Mouse (Mus musculus): ENCODE measurements around the gene Fntb.

The Fntb gene

GRCm38 (mm10) chr12:76920398-76920797, 155.0 kb downstream of the Fntb start:
- no peak for DNase-seq (ENCODE audit: low read depth, low spot score)

GRCm38 (mm10) chr12:76920990-76921389, 155.6 kb downstream of the Fntb start:
- DNase-seq (ENCODE audit: low read depth, low spot score), result peak; percentile 38

- no peak for DNase-seq (ENCODE audit: low read depth, low spot score)
Observed at GRCm38 (mm10) chr12:76923118-76923517, 157.7 kb downstream of the Fntb start.

- peak; percentile 92 for DNase-seq (ENCODE audit: low read depth, low spot score)
Observed at GRCm38 (mm10) chr12:76924904-76925604, 159.7 kb downstream of the Fntb start.

GRCm38 (mm10) chr12:76926338-76926945, 161.1 kb downstream of the Fntb start:
- peak; percentile 37 for DNase-seq (ENCODE audit: low read depth, low spot score)

- DNase-seq (ENCODE audit: low read depth, low spot score), result no peak
Observed at GRCm38 (mm10) chr12:76927012-76927411, 161.6 kb downstream of the Fntb start.

GRCm38 (mm10) chr12:76927539-76927938, 162.2 kb downstream of the Fntb start:
- DNase-seq (ENCODE audit: low read depth, low spot score), result no peak

GRCm38 (mm10) chr12:76930177-76930576, 164.8 kb downstream of the Fntb start:
- DNase-seq (ENCODE audit: low read depth, low spot score), result no peak

- DNase-seq (ENCODE audit: low read depth, low spot score), result peak; percentile 92
Observed at GRCm38 (mm10) chr12:76931739-76932687, 166.6 kb downstream of the Fntb start.

- DNase-seq (ENCODE audit: low read depth, low spot score), result peak; percentile 51
Observed at GRCm38 (mm10) chr12:76932688-76933060, 167.3 kb downstream of the Fntb start.

- DNase-seq (ENCODE audit: low read depth, low spot score), result no peak
Observed at GRCm38 (mm10) chr12:76934438-76934837, 169.0 kb downstream of the Fntb start.

GRCm38 (mm10) chr12:76936211-76936610, 170.8 kb downstream of the Fntb start:
- DNase-seq (ENCODE audit: low read depth, low spot score), result no peak

- DNase-seq (ENCODE audit: low read depth, low spot score), result no peak
Observed at GRCm38 (mm10) chr12:76938013-76938412, 172.6 kb downstream of the Fntb start.

GRCm38 (mm10) chr12:76941524-76941923, 176.1 kb downstream of the Fntb start:
- no peak for DNase-seq (ENCODE audit: low read depth, low spot score)

- peak; percentile 42 for DNase-seq (ENCODE audit: low read depth, low spot score)
Observed at GRCm38 (mm10) chr12:76942476-76942875, 177.1 kb downstream of the Fntb start.

- DNase-seq (ENCODE audit: low read depth, low spot score), result no peak
Observed at GRCm38 (mm10) chr12:76943046-76943445, 177.7 kb downstream of the Fntb start.

GRCm38 (mm10) chr12:76943466-76943865, 178.1 kb downstream of the Fntb start:
- no peak for DNase-seq (ENCODE audit: low read depth, low spot score)

GRCm38 (mm10) chr12:76947487-76947886, 182.1 kb downstream of the Fntb start:
- no peak for DNase-seq (ENCODE audit: low read depth, low spot score)

GRCm38 (mm10) chr12:76948185-76948584, 182.8 kb downstream of the Fntb start:
- no peak for DNase-seq (ENCODE audit: low read depth, low spot score)

- no peak for DNase-seq (ENCODE audit: low read depth, low spot score)
Observed at GRCm38 (mm10) chr12:76948781-76949180, 183.4 kb downstream of the Fntb start.

- no peak for DNase-seq (ENCODE audit: low read depth, low spot score)
Observed at GRCm38 (mm10) chr12:76950330-76950729, 184.9 kb downstream of the Fntb start.

- no peak for DNase-seq (ENCODE audit: low read depth, low spot score)
Observed at GRCm38 (mm10) chr12:76953750-76954363, 188.5 kb downstream of the Fntb start.
